Mouse (Mus musculus) megakaryocyte, embryonic 14.5 days (primary cell): Measurements from ENCODE around the gene Golga3.

ENCODE experiments used
- FLI1 ChIP-seq: IDR thresholded peaks from 2 replicates; pipeline ENCODE4 v1.6.1; 2012; ENCODE audit warnings: low read length, inconsistent platforms, mixed read lengths
- GATA1 ChIP-seq: IDR thresholded peaks from 3 replicates; pipeline ENCODE4 v1.6.1; 2012; ENCODE audit warnings: mixed read lengths, low read length, inconsistent platforms, borderline replicate concordance

GRCm38 (mm10) chr5:110139325-110139724 lies 37.2 kb upstream of the Golga3 start:
- TF ChIP-seq GATA1 (no peak), FLI1 (no peak)
